Comparison of ENCODE assay signal across 8 mouse cellular contexts in genomic region chr17:24205284-24205888, GRCm38 (mm10). TPM values are rescaled to one million over a fixed set of nuclear protein-coding genes. Genes with fewer than 3 reads are reported as not detected.
DNase-seq lines count a peak whose midpoint lies in the region; ATAC-seq lines count a peak whose summit lies in the region.

TSS of gene Tbc1d24 (minus strand) at chr17:24205562.

- H3K9ac ChIP-seq in heart, embryonic 11.5 days (ENCODE audit: low read depth, low read length), result peak within 1 kb of the TSS; percentile 84
- H3K9ac ChIP-seq in kidney, embryonic 16.5 days (replicated peaks; ENCODE audit: low read length), result peak within 1 kb of the TSS; percentile 78

- H3K27ac ChIP-seq in heart, embryonic 11.5 days (ENCODE audit: low read depth, low read length), result 0 out of 2 replicates have a peak within 1 kb of the TSS, but pooled peaks have one; percentile 46
- peak within 1 kb of the TSS; percentile 22; the same call in 1 of the 2 replicates for H3K27ac ChIP-seq in kidney, embryonic 16.5 days (ENCODE audit: low read length)

- no peaks in the 10 kb centered on the region for H3K9me3 ChIP-seq in erythroblast, embryonic 14.5 days (ENCODE audit: control insufficient read depth, low read length)
- H3K9me3 ChIP-seq in heart, embryonic 11.5 days (replicated peaks; ENCODE audit: control insufficient read depth, low read length), result no peaks in the 10 kb centered on the region
- H3K9me3 ChIP-seq in kidney, embryonic 16.5 days (ENCODE audit: low read length), result no peaks in the 10 kb centered on the region

- H3K4me3 ChIP-seq in erythroblast, embryonic 14.5 days (replicated peaks), result peak within 1 kb of the TSS; percentile 78
- H3K4me3 ChIP-seq in heart, embryonic 11.5 days (ENCODE audit: low read depth, low read length), result peak within 1 kb of the TSS; percentile 71
- H3K4me3 ChIP-seq in kidney, embryonic 16.5 days (ENCODE audit: low read length), result peak within 1 kb of the TSS; percentile 73

- WGBS in heart, embryonic 11.5 days (ENCODE audit: insufficient replicate concordance), result 1% methylated on average over 65 of the region's 65 CpGs
- WGBS in kidney, embryonic 16.5 days, result under 1% methylated on average over 59 of the region's 65 CpGs

- ATAC-seq in heart, embryonic 11.5 days (replicated peaks; ENCODE audit: insufficient number of reproducible peaks, low FRiP score, low TSS enrichment), result peak; percentile 62
- ATAC-seq in kidney, embryonic 16.5 days (ENCODE audit: low FRiP score, low TSS enrichment), result peak; percentile 73

- H3K36me3 ChIP-seq in erythroblast, embryonic 14.5 days (ENCODE audit: control insufficient read depth), result peaks cover 54% of the 10 kb centered on the region
- H3K36me3 ChIP-seq in heart, embryonic 11.5 days (ENCODE audit: control insufficient read depth, insufficient read depth, low read length), result no peaks in the 10 kb centered on the region
- H3K36me3 ChIP-seq in kidney, embryonic 16.5 days (ENCODE audit: insufficient read depth, low read length), result no peaks in the 10 kb centered on the region

- peaks cover 100% of the 10 kb centered on the region for H3K4me1 ChIP-seq in erythroblast, embryonic 14.5 days (ENCODE audit: control insufficient read depth)
- H3K4me1 ChIP-seq in heart, embryonic 11.5 days (ENCODE audit: control insufficient read depth, insufficient read depth, low read length), result peaks cover 62% of the 10 kb centered on the region
- peaks cover 51% of the 10 kb centered on the region for H3K4me1 ChIP-seq in kidney, embryonic 16.5 days (ENCODE audit: insufficient read depth, low read length)

- H3K27me3 ChIP-seq in erythroblast, embryonic 14.5 days (ENCODE audit: control insufficient read depth), result no peaks in the 10 kb centered on the region
- H3K27me3 ChIP-seq in heart, embryonic 11.5 days (ENCODE audit: control insufficient read depth, insufficient read depth, low read length), result peaks cover 25% of the 10 kb centered on the region
- H3K27me3 ChIP-seq in kidney, embryonic 16.5 days (ENCODE audit: insufficient read depth, low read length), result peaks cover 15% of the 10 kb centered on the region

- peak within 1 kb of the TSS; percentile 97 for H3K4me2 ChIP-seq in heart, embryonic 11.5 days
- peak within 1 kb of the TSS; percentile 94 for H3K4me2 ChIP-seq in kidney, embryonic 16.5 days (replicated peaks; ENCODE audit: low read depth, low read length)

- DNase-seq in CD4-positive, CD25-positive, alpha-beta regulatory T cell, adult 2 months (ENCODE audit: low read depth, low spot score), result peak; percentile 91
- peak; percentile 87 for DNase-seq in brain, embryonic 18.5 days (ENCODE audit: low read depth, low spot score)
- peak; percentile 97 for DNase-seq in liver
- DNase-seq in monocyte, adult 2 months (ENCODE audit: low read depth in 1 of 2, low spot score in 2 of 2), result peak; percentile 45 to 77
- DNase-seq in spleen, postnatal 36 days (ENCODE audit: low spot score in 2 of 2), result peak; percentile 84 to 85

RNA-seq across cellular contexts. Expression of gene Tbc1d24, which starts in this region (rescaled TPM):
- polyA plus RNA-seq in erythroblast, embryonic 14.5 days (2012), result 0.44 and 0.61 TPM in 2 replicates
- polyA plus RNA-seq in heart, embryonic 11.5 days (2014; fragmentation: Nextera tagmentation; extraction: Ambion mirVana), result 4.0 and 5.2 TPM in 2 replicates
- polyA plus RNA-seq in kidney, embryonic 16.5 days (2015; fragmentation: Nextera tagmentation; extraction: Ambion mirVana), result 5.6 and 6.2 TPM in 2 replicates

Comparison
In these comparisons a context has a peak if more than half of its experiments do, and no peak if none do; other contexts are left out.
1. Peak in every context shown above with its lines: DNase-seq, ATAC-seq, H3K4me3 ChIP-seq and H3K27ac ChIP-seq.